Mouse (Mus musculus): Measurements from ENCODE around the gene Tmem98. TPM values are rescaled to one million over a fixed set of nuclear protein-coding genes. Genes with fewer than 3 reads are reported as not detected.

Tmem98 gene
- polyA plus RNA-seq, 1 experiment from 2014 or later: 86.2 TPM

Other genes starting within 250 kb of the Tmem98 start
- 2.4 and 2.6 TPM in 2 replicates for gene Myo1d, start 30.1 kb upstream of the Tmem98 start, polyA plus RNA-seq (2016; fragmentation: Nextera tagmentation; extraction: Ambion mirVana)
- gene Spaca3, start 48.2 kb downstream of the Tmem98 start, polyA plus RNA-seq (2016; fragmentation: Nextera tagmentation; extraction: Ambion mirVana): not detected in 2 replicates